ENCODE assay signal across 9 mouse cellular contexts in the genomic region with DNA sequence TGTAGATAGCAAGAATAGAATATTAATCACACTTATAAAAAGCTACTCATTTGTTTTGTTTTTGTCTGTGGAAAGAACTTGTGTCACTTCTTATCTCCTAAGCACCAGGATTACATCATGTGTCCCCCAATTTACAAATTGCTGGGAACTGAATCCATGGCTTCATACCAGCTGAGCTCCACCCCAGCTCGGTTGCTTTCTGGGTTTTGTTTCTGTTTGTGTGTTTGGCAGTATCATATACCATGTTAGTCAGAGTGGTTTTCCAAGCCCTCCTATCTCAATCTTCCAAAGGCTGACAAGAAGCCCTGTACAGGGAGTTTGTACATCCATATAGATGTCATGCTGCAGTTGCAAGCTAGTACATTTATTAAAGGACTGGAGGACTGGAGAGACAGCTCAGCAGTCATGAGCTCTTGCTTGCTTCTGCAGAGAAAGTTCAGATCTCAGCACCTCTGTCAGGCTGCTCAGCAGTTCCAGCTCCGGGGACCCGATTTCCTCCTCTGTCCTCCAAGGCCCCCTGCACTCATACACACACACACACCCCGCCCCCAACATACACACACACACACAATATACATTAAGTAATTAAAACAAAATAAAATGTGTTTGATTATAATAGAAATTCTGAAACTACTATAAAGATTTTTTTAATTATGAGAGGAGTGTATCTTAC. TPM values are rescaled to one million over a fixed set of nuclear protein-coding genes. Genes with fewer than 3 reads are reported as not detected.
DNase-seq lines count a peak whose midpoint lies in the region; ATAC-seq lines count a peak whose summit lies in the region.
"Had no signal": no experiment of that assay in that cellular context is flagged by ENCODE, and none has a peak within 500 bp of the region (broad histone marks: within the 10 kb centered on the region; RNA-seq: fewer than 3 reads in every experiment).

No protein-coding gene starts in this region.

- no peak overlapping the region for H3K27ac ChIP-seq in kidney, embryonic 16.5 days (ENCODE audit: low read length)
- H3K27ac ChIP-seq in forebrain, embryonic 12.5 days, result no peak overlapping the region
- H3K27ac ChIP-seq in limb, embryonic 10.5 days, result peak overlapping the region; percentile 80
- peak overlapping the region; percentile 30; the same call in 1 of the 2 replicates for H3K27ac ChIP-seq in neural tube, embryonic 15.5 days (replicated peaks)
- H3K27ac ChIP-seq: liver, embryonic 15.5 days had no signal

- H3K9me3 ChIP-seq in kidney, embryonic 16.5 days (ENCODE audit: low read length), result peaks cover 5% of the 10 kb centered on the region; the same call in 1 of the 2 replicates
- H3K9me3 ChIP-seq in forebrain, embryonic 12.5 days, result no peaks in the 10 kb centered on the region
- no peaks in the 10 kb centered on the region for H3K9me3 ChIP-seq in limb, embryonic 10.5 days (replicated peaks)
- H3K9me3 ChIP-seq in neural tube, embryonic 15.5 days (replicated peaks), result no peaks in the 10 kb centered on the region

- no peak for ATAC-seq in kidney, embryonic 16.5 days (ENCODE audit: low FRiP score, low TSS enrichment)
- ATAC-seq in forebrain, embryonic 12.5 days (ENCODE audit: low FRiP score), result peak; percentile 47; the same call in 1 of the 2 replicates
- peak; percentile 72; the same call in 1 of the 2 replicates for ATAC-seq in neural tube, embryonic 15.5 days (ENCODE audit: low FRiP score)
- ATAC-seq in cerebellum, adult (ENCODE audit: insufficient number of reproducible peaks, low FRiP score, low TSS enrichment), result no peak

- H3K9ac ChIP-seq in kidney, embryonic 16.5 days (replicated peaks; ENCODE audit: low read length), result no peak overlapping the region
- H3K9ac ChIP-seq in forebrain, embryonic 12.5 days, result no peak overlapping the region
- H3K9ac ChIP-seq in neural tube, embryonic 15.5 days (replicated peaks), result no peak overlapping the region; the same call in 1 of the 2 replicates
- H3K9ac ChIP-seq: liver, embryonic 15.5 days had no signal

- DNase-seq in kidney, adult 11 months, result no peak
- no peak for DNase-seq in limb, embryonic 10.5 days (ENCODE audit: low spot score)
- no peak for DNase-seq in layer of hippocampus, postnatal 25 days (ENCODE audit: extremely low spot score in 1 of 2, low spot score in 1 of 2)
- no peak for DNase-seq in urinary bladder, postnatal 25 days (ENCODE audit: low spot score)

- peak overlapping the region; percentile 50 for H3K4me2 ChIP-seq in kidney, embryonic 16.5 days (replicated peaks; ENCODE audit: low read depth, low read length)
- peak overlapping the region; percentile 49 for H3K4me2 ChIP-seq in forebrain, embryonic 12.5 days
- peak overlapping the region; percentile 54 for H3K4me2 ChIP-seq in neural tube, embryonic 15.5 days

- no peak overlapping the region for H3K4me3 ChIP-seq in kidney, embryonic 16.5 days (ENCODE audit: low read length)
- peak overlapping the region; percentile 21; the same call in 1 of the 2 replicates for H3K4me3 ChIP-seq in forebrain, embryonic 12.5 days (replicated peaks)
- no peak overlapping the region for H3K4me3 ChIP-seq in limb, embryonic 10.5 days
- peak overlapping the region; percentile 25; the same call in 1 of the 2 replicates for H3K4me3 ChIP-seq in neural tube, embryonic 15.5 days (replicated peaks)

- no peaks in the 10 kb centered on the region for H3K36me3 ChIP-seq in kidney, embryonic 16.5 days (ENCODE audit: insufficient read depth, low read length)
- no peaks in the 10 kb centered on the region for H3K36me3 ChIP-seq in forebrain, embryonic 12.5 days (replicated peaks)
- no peaks in the 10 kb centered on the region for H3K36me3 ChIP-seq in limb, embryonic 10.5 days
- H3K36me3 ChIP-seq in neural tube, embryonic 15.5 days, result no peaks in the 10 kb centered on the region
- H3K36me3 ChIP-seq: liver, embryonic 15.5 days had no signal

- 56% methylated on average over 4 of the region's 4 CpGs for WGBS in kidney, embryonic 16.5 days
- 52% methylated on average over 4 of the region's 4 CpGs for WGBS in forebrain, embryonic 12.5 days
- WGBS in limb, embryonic 10.5 days, result 71% methylated on average over 4 of the region's 4 CpGs
- WGBS in neural tube, embryonic 15.5 days, result 48% methylated on average over 4 of the region's 4 CpGs

- H3K27me3 ChIP-seq in kidney, embryonic 16.5 days (ENCODE audit: insufficient read depth, low read length), result no peaks in the 10 kb centered on the region
- H3K27me3 ChIP-seq in forebrain, embryonic 12.5 days, result no peaks in the 10 kb centered on the region
- no peaks in the 10 kb centered on the region for H3K27me3 ChIP-seq in limb, embryonic 10.5 days (ENCODE audit: low read depth, poor library complexity, severe bottlenecking)
- H3K27me3 ChIP-seq in neural tube, embryonic 15.5 days (replicated peaks), result no peaks in the 10 kb centered on the region
- H3K27me3 ChIP-seq: liver, embryonic 15.5 days had no signal

- H3K4me1 ChIP-seq in kidney, embryonic 16.5 days (ENCODE audit: insufficient read depth, low read length), result peaks cover 17% of the 10 kb centered on the region
- H3K4me1 ChIP-seq in forebrain, embryonic 12.5 days, result peaks cover 23% of the 10 kb centered on the region
- peaks cover 28% of the 10 kb centered on the region for H3K4me1 ChIP-seq in limb, embryonic 10.5 days
- H3K4me1 ChIP-seq in neural tube, embryonic 15.5 days, result peaks cover 21% of the 10 kb centered on the region

RNA-seq across cellular contexts. Expression of a gene that starts 6.1 kb away (rescaled TPM):
- polyA plus RNA-seq in kidney, embryonic 16.5 days (2015; fragmentation: Nextera tagmentation; extraction: Ambion mirVana), result 4.4 and 6.7 TPM in 2 replicates
- polyA plus RNA-seq in forebrain, embryonic 12.5 days (2016; fragmentation: Nextera tagmentation; extraction: Ambion mirVana), result 3.8 and 3.9 TPM in 2 replicates
- 5.3 and 7.8 TPM in 2 replicates for polyA plus RNA-seq in limb, embryonic 10.5 days (2016; fragmentation: Nextera tagmentation; extraction: Ambion mirVana)
- polyA plus RNA-seq in neural tube, embryonic 15.5 days (2015; fragmentation: Nextera tagmentation; extraction: Ambion mirVana), result 3.7 and 4.8 TPM in 2 replicates
- under 1 TPM; 0.17 to 0.23 TPM for total RNA-seq in layer of hippocampus, postnatal 25 days (2021)

RNA-seq across cellular contexts. Expression of a gene that starts 33.3 kb away (rescaled TPM):
- 24.0 and 26.6 TPM in 2 replicates for polyA plus RNA-seq in kidney, embryonic 16.5 days (2015; fragmentation: Nextera tagmentation; extraction: Ambion mirVana)
- polyA plus RNA-seq in forebrain, embryonic 12.5 days (2016; fragmentation: Nextera tagmentation; extraction: Ambion mirVana), result 35.2 and 36.8 TPM in 2 replicates
- 29.7 and 34.7 TPM in 2 replicates for polyA plus RNA-seq in limb, embryonic 10.5 days (2016; fragmentation: Nextera tagmentation; extraction: Ambion mirVana)
- 21.6 and 22.0 TPM in 2 replicates for polyA plus RNA-seq in neural tube, embryonic 15.5 days (2015; fragmentation: Nextera tagmentation; extraction: Ambion mirVana)
- 10 to 100 TPM; 31.9 to 42.9 TPM for total RNA-seq in layer of hippocampus, postnatal 25 days (2021)

Comparison
In these comparisons a context has a peak if more than half of its experiments do, and no peak if none do; other contexts are left out.
1. ATAC-seq: peak in forebrain, embryonic 12.5 days (single experiment) and neural tube, embryonic 15.5 days (single experiment); none in kidney, embryonic 16.5 days (single experiment) and cerebellum, adult (single experiment).
2. H3K27ac ChIP-seq: peak in limb, embryonic 10.5 days (single experiment) and neural tube, embryonic 15.5 days (single experiment); none in kidney, embryonic 16.5 days (single experiment) and forebrain, embryonic 12.5 days (single experiment).
3. H3K4me3 ChIP-seq: peak in forebrain, embryonic 12.5 days (single experiment) and neural tube, embryonic 15.5 days (single experiment); none in kidney, embryonic 16.5 days (single experiment) and limb, embryonic 10.5 days (single experiment).
4. Peak in every context shown above with its lines, with median percentiles within 50 percentile points of each other: H3K4me2 ChIP-seq.